Mouse (Mus musculus): Measurements from ENCODE around the gene Ctnna3. TPM values are rescaled to one million over a fixed set of nuclear protein-coding genes. Genes with fewer than 3 reads are reported as not detected.

The Ctnna3 gene
- polyA plus RNA-seq, 1 experiment = 1.3 TPM

GRCm38 (mm10) chr10:64041892-64042291, 612.0 kb downstream of the Ctnna3 start:
- Histone ChIP-seq H3K4me1 (ENCODE audit: control insufficient read depth, insufficient read depth, low read length) (peaks cover 1% of the 10 kb centered on the region), H3K27ac (ENCODE audit: insufficient read depth, low read length) (no peak overlapping the region), H3K4me3 (ENCODE audit: insufficient read depth, low read length) (no peak overlapping the region)
- TF ChIP-seq POLR2A (IDR thresholded peaks at IDR 0.05; ENCODE audit: extremely low read depth, insufficient read depth, low read length) = no peak
- no peak for TF ChIP-seq CTCF (IDR thresholded peaks at IDR 0.05; ENCODE audit: extremely low read depth, insufficient read depth, low read length)

GRCm38 (mm10) chr10:64049151-64049550, 619.3 kb downstream of the Ctnna3 start:
- H3K4me1 ChIP-seq (ENCODE audit: control insufficient read depth, insufficient read depth, low read length) = no peaks in the 10 kb centered on the region; the same call in 1 of the 2 replicates
- no peak for TF ChIP-seq CTCF (IDR thresholded peaks at IDR 0.05; ENCODE audit: extremely low read depth, insufficient read depth, low read length)
- no peak overlapping the region for H3K27ac ChIP-seq (ENCODE audit: insufficient read depth, low read length)
- no peak overlapping the region for H3K4me3 ChIP-seq (ENCODE audit: insufficient read depth, low read length)

GRCm38 (mm10) chr10:64049946-64050345, 620.0 kb downstream of the Ctnna3 start:
- Histone ChIP-seq H3K4me1 (ENCODE audit: control insufficient read depth, insufficient read depth, low read length) (no peaks in the 10 kb centered on the region; the same call in 1 of the 2 replicates), H3K4me3 (ENCODE audit: insufficient read depth, low read length) (no peak overlapping the region), H3K27ac (ENCODE audit: insufficient read depth, low read length) (no peak overlapping the region)
- no peak for TF ChIP-seq CTCF (IDR thresholded peaks at IDR 0.05; ENCODE audit: extremely low read depth, insufficient read depth, low read length)
- no peak for TF ChIP-seq POLR2A (IDR thresholded peaks at IDR 0.05; ENCODE audit: extremely low read depth, insufficient read depth, low read length)

GRCm38 (mm10) chr10:64063704-64064103, 633.8 kb downstream of the Ctnna3 start:
- TF ChIP-seq CTCF (IDR thresholded peaks at IDR 0.05; ENCODE audit: extremely low read depth, insufficient read depth, low read length) (no peak), POLR2A (IDR thresholded peaks at IDR 0.05; ENCODE audit: extremely low read depth, insufficient read depth, low read length) (no peak)
- Histone ChIP-seq H3K27ac (ENCODE audit: insufficient read depth, low read length) (no peak overlapping the region), H3K4me3 (ENCODE audit: insufficient read depth, low read length) (no peak overlapping the region), H3K4me1 (ENCODE audit: control insufficient read depth, insufficient read depth, low read length) (no peaks in the 10 kb centered on the region)

- H3K27ac ChIP-seq (ENCODE audit: insufficient read depth, low read length) = no peak overlapping the region
- peaks cover 8% of the 10 kb centered on the region for H3K4me1 ChIP-seq (ENCODE audit: control insufficient read depth, insufficient read depth, low read length)
- H3K4me3 ChIP-seq (ENCODE audit: insufficient read depth, low read length) = no peak overlapping the region
- no peak for TF ChIP-seq POLR2A (IDR thresholded peaks at IDR 0.05; ENCODE audit: extremely low read depth, insufficient read depth, low read length)
- TF ChIP-seq CTCF (IDR thresholded peaks at IDR 0.05; ENCODE audit: extremely low read depth, insufficient read depth, low read length) = no peak
These were observed 646.0 kb downstream of the Ctnna3 start for GRCm38 (mm10) chr10:64075944-64076343.

GRCm38 (mm10) chr10:64076410-64077052, 646.6 kb downstream of the Ctnna3 start:
- peak overlapping the region; percentile 48; the same call in 1 of the 2 replicates for H3K27ac ChIP-seq (ENCODE audit: insufficient read depth, low read length)
- peaks cover 8% of the 10 kb centered on the region for H3K4me1 ChIP-seq (ENCODE audit: control insufficient read depth, insufficient read depth, low read length)
- H3K4me3 ChIP-seq (ENCODE audit: insufficient read depth, low read length) = no peak overlapping the region
- no peak for TF ChIP-seq CTCF (IDR thresholded peaks at IDR 0.05; ENCODE audit: extremely low read depth, insufficient read depth, low read length)
- TF ChIP-seq POLR2A (IDR thresholded peaks at IDR 0.05; ENCODE audit: extremely low read depth, insufficient read depth, low read length) = no peak

- Histone ChIP-seq H3K4me3 (ENCODE audit: insufficient read depth, low read length) (no peak overlapping the region), H3K27ac (ENCODE audit: insufficient read depth, low read length) (no peak overlapping the region), H3K4me1 (ENCODE audit: control insufficient read depth, insufficient read depth, low read length) (peaks cover 1% of the 10 kb centered on the region)
- TF ChIP-seq POLR2A (IDR thresholded peaks at IDR 0.05; ENCODE audit: extremely low read depth, insufficient read depth, low read length) = no peak
These were observed 652.4 kb downstream of the Ctnna3 start for GRCm38 (mm10) chr10:64082345-64082744.

GRCm38 (mm10) chr10:64083813-64084212, 653.9 kb downstream of the Ctnna3 start:
- H3K4me3 ChIP-seq (ENCODE audit: insufficient read depth, low read length) = peak overlapping the region; percentile 90
- no peak overlapping the region for H3K27ac ChIP-seq (ENCODE audit: insufficient read depth, low read length)
- TF ChIP-seq CTCF (IDR thresholded peaks at IDR 0.05; ENCODE audit: extremely low read depth, insufficient read depth, low read length) = no peak
- no peak for TF ChIP-seq POLR2A (IDR thresholded peaks at IDR 0.05; ENCODE audit: extremely low read depth, insufficient read depth, low read length)
- peaks cover 1% of the 10 kb centered on the region for H3K4me1 ChIP-seq (ENCODE audit: control insufficient read depth, insufficient read depth, low read length)

- peaks cover 1% of the 10 kb centered on the region for H3K4me1 ChIP-seq (ENCODE audit: control insufficient read depth, insufficient read depth, low read length)
- TF ChIP-seq POLR2A (IDR thresholded peaks at IDR 0.05; ENCODE audit: extremely low read depth, insufficient read depth, low read length) (no peak), CTCF (IDR thresholded peaks at IDR 0.05; ENCODE audit: extremely low read depth, insufficient read depth, low read length) (peak; percentile 57)
- H3K27ac ChIP-seq (ENCODE audit: insufficient read depth, low read length) = no peak overlapping the region
These were observed 654.6 kb downstream of the Ctnna3 start for GRCm38 (mm10) chr10:64084465-64084864.

GRCm38 (mm10) chr10:64086183-64086566, 656.3 kb downstream of the Ctnna3 start:
- Histone ChIP-seq H3K4me1 (ENCODE audit: control insufficient read depth, insufficient read depth, low read length) (peaks cover 1% of the 10 kb centered on the region; the same call in 1 of the 2 replicates), H3K4me3 (ENCODE audit: insufficient read depth, low read length) (peak overlapping the region; percentile 90), H3K27ac (ENCODE audit: insufficient read depth, low read length) (no peak overlapping the region)
- no peak for TF ChIP-seq POLR2A (IDR thresholded peaks at IDR 0.05; ENCODE audit: extremely low read depth, insufficient read depth, low read length)

More at GRCm38 (mm10) chr10:64084465-64084864, 654.6 kb downstream of the Ctnna3 start:
- H3K4me3 ChIP-seq (ENCODE audit: insufficient read depth, low read length) = peak overlapping the region; percentile 90
